Mouse (Mus musculus) small intestine, adult 2 months (tissue): ENCODE data around the gene R3hdm4.

Experiments
- CTCF ChIP-seq: fragments of 200-500 bp; IDR thresholded peaks from 2 replicates; pipeline ENCODE4 v1.5.1; 2012; ENCODE audit warnings: low read depth, mild to moderate bottlenecking, control low read depth, inconsistent platforms, low read length, moderate library complexity, mixed read lengths; ENCODE audit not compliant: insufficient replicate concordance, insufficient read length; ENCODE audit errors: extremely low read depth
- POLR2A ChIP-seq: fragments of 200-500 bp; IDR thresholded peaks from 2 replicates; pipeline ENCODE4 v1.6.1; 2012; ENCODE audit warnings: low read depth, mild to moderate bottlenecking, control low read depth, inconsistent platforms, low read length, moderate library complexity

- TF ChIP-seq CTCF (no peak), POLR2A (no peak)
These were observed 47.7 kb downstream of the R3hdm4 start for GRCm38 (mm10) chr10:79873313-79873712.
